Mouse (Mus musculus) MEL (cell line): ENCODE results near the gene Olfr547. TPM values are rescaled to one million over a fixed set of nuclear protein-coding genes. Genes with fewer than 3 reads are reported as not detected.
"Not testable (repeated sequence)": the region's sequence is repeated elsewhere in the genome, so short reads cannot be mapped to it uniquely, and the experiment has no call there.

ENCODE experiments used
- DNase-seq: peaks from one replicate; pipeline ENCODE4 v3.0.0; 2011; ENCODE audit warnings: low read depth, low spot score
- H3K27ac ChIP-seq: 2 replicates; pipeline ENCODE4 v1.5.1; 2012; ENCODE audit warnings: low read depth, mild to moderate bottlenecking, control low read depth, low read length, moderate library complexity; ENCODE audit not compliant: control insufficient read depth
- H3K27me3 ChIP-seq, 2 experiments: fragments of 150-350 bp in 1 of 2; sonication (generic) in 1 of 2; 2 replicates each; pipeline ENCODE4 v1.6.1; 2012; ENCODE audit warnings: low read length in 2 of 2, mild to moderate bottlenecking in 2 of 2, improper control_type of control experiment in 1 of 2, moderate library complexity in 1 of 2; ENCODE audit not compliant: insufficient read depth in 2 of 2, control insufficient read depth in 1 of 2
- H3K36me3 ChIP-seq, 2 experiments: 2 replicates each; pipeline ENCODE4 v1.6.1; 2012 to 2014; ENCODE audit warnings: low read length in 2 of 2, improper control_type of control experiment in 1 of 2, inconsistent platforms in 1 of 2, mild to moderate bottlenecking in 1 of 2; ENCODE audit not compliant: insufficient read depth in 2 of 2, control insufficient read depth in 1 of 2
- H3K4me1 ChIP-seq, 2 experiments: fragments of 150-350 bp in 1 of 2; sonication (generic) in 1 of 2; 2 replicates each; pipeline ENCODE4 v1.6.1; 2012; ENCODE audit warnings: low read length in 2 of 2, improper control_type of control experiment in 1 of 2, mild to moderate bottlenecking in 1 of 2; ENCODE audit not compliant: insufficient read depth in 2 of 2, control insufficient read depth in 1 of 2
- H3K4me3 ChIP-seq, 2 experiments: fragments of 150-350 bp in 1 of 2; sonication (generic) in 1 of 2; 2 replicates each; pipeline ENCODE4 v1.5.1; 2012; ENCODE audit warnings: low read depth in 2 of 2, low read length in 2 of 2, mild to moderate bottlenecking in 2 of 2, moderate library complexity in 2 of 2, control low read depth in 1 of 2, improper control_type of control experiment in 1 of 2; ENCODE audit not compliant: control insufficient read depth in 1 of 2, insufficient read depth in 1 of 2
- H3K79me2 ChIP-seq: 2 replicates; pipeline ENCODE4 v1.6.1; 2012; ENCODE audit warnings: mild to moderate bottlenecking, low read length, moderate library complexity; ENCODE audit not compliant: control insufficient read depth, poor library complexity, insufficient read depth
- H3K9ac ChIP-seq: 2 replicates; pipeline ENCODE4 v1.6.1; 2012; ENCODE audit warnings: low read depth, mild to moderate bottlenecking, control low read depth, low read length, moderate library complexity; ENCODE audit not compliant: control insufficient read depth, poor library complexity, severe bottlenecking
- H3K9me3 ChIP-seq: fragments of 150-350 bp; sonication (generic); replicated peaks from 2 replicates; pipeline ENCODE4 v1.6.1; 2012; ENCODE audit warnings: mild to moderate bottlenecking, low read length, improper control_type of control experiment, moderate library complexity; ENCODE audit not compliant: insufficient read depth
- CHD1 ChIP-seq: IDR thresholded peaks from 2 replicates; pipeline ENCODE4 v1.6.1; 2012; ENCODE audit warnings: low read depth, mild to moderate bottlenecking, inconsistent platforms, low read length, improper control_type of control experiment
- CHD2 ChIP-seq: IDR thresholded peaks from 2 replicates; pipeline ENCODE4 v1.6.1; 2011; ENCODE audit warnings: low read length, improper control_type of control experiment
- CTCF ChIP-seq, 3 experiments: IDR thresholded peaks in 2 of 3; conservative IDR thresholded peaks in 1 of 3; 2 replicates each; pipeline ENCODE4 v1.5.1; 2011 to 2012; ENCODE audit warnings: low read length in 3 of 3, low read depth in 2 of 3, mild to moderate bottlenecking in 2 of 3, improper control_type of control experiment in 1 of 3, inconsistent platforms in 1 of 3, mixed read lengths in 1 of 3, moderate library complexity in 1 of 3; ENCODE audit not compliant: control insufficient read depth in 1 of 3, insufficient read depth in 1 of 3, poor library complexity in 1 of 3, severe bottlenecking in 1 of 3
- EP300 ChIP-seq, 2 experiments: IDR thresholded peaks; 2 replicates each; pipeline ENCODE4 v1.6.1; 2011; ENCODE audit warnings: improper control_type of control experiment in 2 of 2, low read length in 2 of 2, low read depth in 1 of 2, mild to moderate bottlenecking in 1 of 2
- ETS1 ChIP-seq: IDR thresholded peaks from 2 replicates; pipeline ENCODE4 v1.6.1; 2012; ENCODE audit warnings: low read depth, mild to moderate bottlenecking, inconsistent platforms, low read length, improper control_type of control experiment, moderate library complexity
- GABPA ChIP-seq: IDR thresholded peaks from 2 replicates; pipeline ENCODE4 v1.6.1; 2012; ENCODE audit warnings: low read depth, mild to moderate bottlenecking, inconsistent platforms, low read length, improper control_type of control experiment, moderate library complexity
- GATA1 ChIP-seq: IDR thresholded peaks from 2 replicates; pipeline ENCODE4 v1.6.1; 2011; ENCODE audit warnings: low read depth, low read length, improper control_type of control experiment
- KAT2A ChIP-seq: conservative IDR thresholded peaks from 2 replicates; pipeline ENCODE4 v1.6.1; 2012; ENCODE audit warnings: low read depth, low read length, improper control_type of control experiment, inconsistent platforms
- MAX ChIP-seq: IDR thresholded peaks from 2 replicates; pipeline ENCODE4 v1.6.1; 2011; ENCODE audit warnings: low read length, improper control_type of control experiment
- MAZ ChIP-seq: IDR thresholded peaks from 2 replicates; pipeline ENCODE4 v1.6.1; 2012; ENCODE audit warnings: low read depth, mild to moderate bottlenecking, inconsistent platforms, low read length, improper control_type of control experiment
- NRF1 ChIP-seq: IDR thresholded peaks from 2 replicates; pipeline ENCODE4 v1.6.1; 2014; ENCODE audit warnings: low read depth, mild to moderate bottlenecking, inconsistent platforms, low read length, improper control_type of control experiment, moderate library complexity; ENCODE audit not compliant: poor library complexity, insufficient read depth, severe bottlenecking
- POLR2A ChIP-seq, 2 experiments: IDR thresholded peaks; 2 replicates each; pipeline ENCODE4 v1.6.1; 2011 to 2012; ENCODE audit warnings: low read length in 2 of 2, mild to moderate bottlenecking in 2 of 2, control low read depth in 1 of 2, improper control_type of control experiment in 1 of 2, low read depth in 1 of 2, moderate library complexity in 1 of 2; ENCODE audit not compliant: control insufficient read depth in 1 of 2, insufficient read depth in 1 of 2, poor library complexity in 1 of 2
- POLR2AphosphoS2 ChIP-seq: IDR thresholded peaks from 2 replicates; pipeline ENCODE4 v1.6.1; 2011; ENCODE audit warnings: low read length, improper control_type of control experiment
- POLR2AphosphoS5 ChIP-seq: IDR thresholded peaks from 2 replicates; pipeline ENCODE4 v1.6.1; 2012; ENCODE audit warnings: low read depth, borderline replicate concordance, mild to moderate bottlenecking, inconsistent platforms, low read length, moderate library complexity, mixed read lengths
- SIN3A ChIP-seq: IDR thresholded peaks from 2 replicates; pipeline ENCODE4 v1.6.1; 2012; ENCODE audit warnings: low read length, improper control_type of control experiment, inconsistent platforms
- SMC3 ChIP-seq: IDR thresholded peaks from 2 replicates; pipeline ENCODE4 v1.6.1; 2011; ENCODE audit warnings: low read depth, low read length, improper control_type of control experiment
- TAL1 ChIP-seq: IDR thresholded peaks from 2 replicates; pipeline ENCODE4 v1.6.1; 2012; ENCODE audit warnings: mild to moderate bottlenecking, inconsistent platforms, low read length, moderate library complexity, mixed read lengths
- polyA plus RNA-seq, 2 experiments: library from polyadenylated mRNA; stranded (reverse) in 1 of 2; unstranded in 1 of 2; fragments of >175 nt in 1 of 2; fragments of >200 nt in 1 of 2; gene quantifications; 2 replicates each; pipeline versions ENCODE4 v1.2.1 to v1.2.4; 2012; ENCODE audit warnings: low replicate concordance in 2 of 2, low read depth in 1 of 2; ENCODE audit not compliant: insufficient read length in 2 of 2, insufficient read depth in 1 of 2, missing spikeins in 1 of 2
- total RNA-seq: library from RNA; depleted of rRNA; stranded (reverse); fragments of 300-350 nt; gene quantifications from 2 replicates; pipeline ENCODE4 v1.2.3, GENCODE M21; 2012

Gene Olfr547
- total and polyA plus RNA-seq, 3 experiments, result not detected

DNA sequence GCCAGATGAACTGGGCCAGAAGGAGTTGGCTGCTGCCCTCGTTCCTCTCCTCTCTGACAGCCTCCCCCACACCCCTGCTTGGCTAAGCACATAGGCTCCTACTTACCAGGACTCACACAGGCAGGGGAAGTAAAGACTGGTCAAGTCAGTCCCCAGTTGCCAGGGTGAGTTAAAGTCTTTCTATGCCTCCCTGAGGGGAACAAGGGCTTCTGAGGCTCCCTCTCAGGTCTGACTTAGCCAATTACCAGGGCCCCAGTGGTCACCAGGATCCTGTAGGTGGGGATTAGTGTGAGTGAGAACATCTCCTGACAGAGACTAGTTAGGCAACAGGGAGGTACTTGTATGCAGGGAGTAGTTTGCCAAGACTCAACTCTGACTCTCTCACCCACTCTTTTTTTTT is 46.4 kb upstream of the Olfr547 start, which contains the start of gene Olfr544:
Olfr544 (minus strand) TSS at position 153 of the 400 bp plus-strand sequence.
- Histone ChIP-seq H3K27me3 (no peaks in the 10 kb centered on the region), H3K79me2 (no peaks in the 10 kb centered on the region), H3K27ac (no peak within 1 kb of the TSS), H3K36me3 (peaks cover 0 to 20% of the 10 kb centered on the region in 2 experiments; a peak in 2 of 4 replicates), H3K9me3 (no peaks in the 10 kb centered on the region), H3K4me1 (peaks cover 6 to 17% of the 10 kb centered on the region in 2 experiments), H3K4me3 (no peak within 1 kb of the TSS), H3K9ac (no peak within 1 kb of the TSS)
- no peak for DNase-seq
- TF ChIP-seq POLR2AphosphoS5, result no peak

DNA sequence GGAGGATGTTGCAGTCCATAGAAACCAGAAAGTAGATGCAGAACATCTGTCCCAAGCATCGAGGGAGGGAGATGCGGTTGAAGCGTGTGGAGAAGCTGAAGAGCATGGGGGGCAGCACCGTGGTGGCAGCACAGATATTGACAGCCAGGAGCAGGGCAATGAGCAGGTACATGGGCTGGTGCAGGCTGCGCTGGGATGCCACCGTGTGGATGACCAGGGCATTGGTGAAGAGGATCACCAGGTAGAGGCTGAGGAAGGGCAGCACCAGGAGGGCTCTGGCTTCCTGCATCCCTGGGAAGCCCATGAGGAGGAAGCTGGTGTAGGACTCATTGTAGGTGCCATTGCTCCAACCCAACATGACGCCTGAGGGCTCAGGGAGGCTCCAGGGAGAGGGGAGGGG is 40.1 kb upstream of the Olfr547 start:
- H3K4me1 ChIP-seq, H3K9ac ChIP-seq, H3K9me3 ChIP-seq, H3K36me3 ChIP-seq, DNase-seq, H3K79me2 ChIP-seq, H3K27ac ChIP-seq, H3K27me3 ChIP-seq, H3K4me3 ChIP-seq: not testable (repeated sequence)

DNA sequence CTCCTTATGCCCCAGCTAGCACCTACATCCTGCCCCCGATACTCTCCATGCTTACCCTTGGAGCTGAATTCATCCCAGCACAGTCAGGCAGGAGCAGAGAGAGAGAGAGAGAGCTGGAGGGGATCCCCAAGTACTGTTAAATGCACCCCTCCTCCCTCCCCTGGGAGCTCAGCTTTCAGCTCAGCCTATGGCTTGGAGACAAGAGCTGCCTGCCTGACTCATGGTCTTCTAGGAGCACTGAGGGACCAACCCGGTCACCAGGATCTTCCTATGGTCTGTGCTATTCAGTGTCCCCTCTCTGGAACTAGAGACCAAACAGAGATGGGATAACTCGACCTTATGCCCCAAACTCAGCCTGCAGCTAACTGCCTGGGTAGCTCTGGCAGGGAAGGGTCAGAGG is 35.1 kb upstream of the Olfr547 start, which contains the start of gene Olfr545:
Olfr545 (minus strand) TSS at position 101 of the 400 bp plus-strand sequence.
- no peak for TF ChIP-seq ETS1
- TF ChIP-seq POLR2A (IDR thresholded peaks at IDR 0.05; ENCODE audit: control insufficient read depth in 1 of 2, insufficient read depth in 1 of 2, low read depth in 1 of 2, low read length in 2 of 2, poor library complexity in 1 of 2), result no peak
- TF ChIP-seq TAL1, result no peak
- TF ChIP-seq NRF1, result no peak
- no peak for TF ChIP-seq KAT2A
- no peak for TF ChIP-seq EP300 (IDR thresholded peaks at IDR 0.05; ENCODE audit: low read depth in 1 of 2, low read length in 2 of 2)
- no peak for TF ChIP-seq SMC3
- no peak for TF ChIP-seq CHD1
- no peak for TF ChIP-seq CHD2
- TF ChIP-seq CTCF (IDR thresholded peaks at IDR 0.05 in 2 of 3, conservative IDR thresholded peaks at IDR 0.05 in 1 of 3; ENCODE audit: control insufficient read depth in 1 of 3, insufficient read depth in 1 of 3, low read depth in 2 of 3, low read length in 3 of 3, poor library complexity in 1 of 3, severe bottlenecking in 1 of 3), result no peak
- no peak for TF ChIP-seq GABPA
- TF ChIP-seq MAZ, result no peak
- TF ChIP-seq SIN3A, result no peak
- TF ChIP-seq GATA1, result no peak
- no peak for TF ChIP-seq POLR2AphosphoS2
- no peak for TF ChIP-seq MAX
- TF ChIP-seq, all 39 proteins: peak for 0

More for the DNA sequence above, 35.1 kb upstream of the Olfr547 start, which contains the start of gene Olfr545:
- H3K9ac ChIP-seq, result no peak within 1 kb of the TSS
- H3K36me3 ChIP-seq, result no peaks in the 10 kb centered on the region
- H3K9me3 ChIP-seq, result no peaks in the 10 kb centered on the region
- no peak for DNase-seq
- no peaks in the 10 kb centered on the region for H3K27me3 ChIP-seq
- no peak within 1 kb of the TSS for H3K4me3 ChIP-seq
- H3K27ac ChIP-seq, result no peak within 1 kb of the TSS
- H3K4me1 ChIP-seq, result no peaks in the 10 kb centered on the region
- H3K79me2 ChIP-seq, result no peaks in the 10 kb centered on the region
